Comparison of ENCODE assay signal across 19 mouse cellular contexts in genomic region chr17:23670516-23671074, GRCm38 (mm10). TPM values are rescaled to one million over a fixed set of nuclear protein-coding genes. Genes with fewer than 3 reads are reported as not detected.
"Had no signal": no experiment of that assay in that cellular context is flagged by ENCODE, and none has a peak within 500 bp of the region (broad histone marks: within the 10 kb centered on the region; RNA-seq: fewer than 3 reads in every experiment).

No protein-coding gene starts in this region.

- H3K4me3 ChIP-seq: limb, embryonic 13.5 days; midbrain, embryonic 10.5 days; myocyte; neural tube, embryonic 15.5 days had no signal

- H3K27ac ChIP-seq: kidney, postnatal 0 days; limb, embryonic 13.5 days; liver, embryonic 14.5 days; midbrain, embryonic 10.5 days; neural tube, embryonic 15.5 days had no signal

- H3K9me3 ChIP-seq: limb, embryonic 13.5 days; midbrain, embryonic 10.5 days; neural tube, embryonic 15.5 days had no signal

- H3K9ac ChIP-seq: limb, embryonic 13.5 days; liver, embryonic 14.5 days; neural tube, embryonic 15.5 days had no signal

- DNase-seq: kidney, postnatal 36 days; layer of hippocampus, adult 9-11 months; layer of hippocampus, postnatal 36 days; left cerebral cortex, postnatal 4 days; lung, adult 2 months; lung, postnatal 10 days; lung, postnatal 4 days; midbrain, embryonic 14.5 days; right cerebral cortex, adult 18-20 months; right cerebral cortex, postnatal 25 days; thymus, postnatal 4 days had no signal

RNA-seq across cellular contexts. Expression of gene Cldn6, which starts 8.5 kb away (rescaled TPM):
- polyA plus RNA-seq: midbrain, embryonic 14.5 days; myocyte had no signal

RNA-seq across cellular contexts. Expression of gene Bicdl2, which starts 10.3 kb away (rescaled TPM):
- polyA plus RNA-seq: liver, adult 2 months; neural tube, embryonic 11.5 days; neural tube, embryonic 15.5 days had no signal
